Comparison of ENCODE assay signal across 8 mouse cellular contexts in genomic region chr13:12105231-12105829, GRCm38 (mm10). TPM values are rescaled to one million over a fixed set of nuclear protein-coding genes. Genes with fewer than 3 reads are reported as not detected.
A peak's percentile ranks its signal among the peaks of the same experiment; 100 is the strongest.
DNase-seq lines count a peak whose midpoint lies in the region; ATAC-seq and TF ChIP-seq lines count a peak whose summit lies in the region.

No protein-coding gene starts in this region.

- no peak overlapping the region for H3K27ac ChIP-seq in kidney, postnatal 0 days
- H3K27ac ChIP-seq in heart, embryonic 13.5 days (replicated peaks) = peak overlapping the region; percentile 94

- no peaks in the 10 kb centered on the region for H3K36me3 ChIP-seq in kidney, postnatal 0 days (ENCODE audit: insufficient read depth, low read length)
- H3K36me3 ChIP-seq in heart, embryonic 13.5 days = no peaks in the 10 kb centered on the region

- WGBS in kidney, postnatal 0 days = 5% methylated on average over 17 of the region's 17 CpGs
- 3% methylated on average over 17 of the region's 17 CpGs for WGBS in heart, embryonic 13.5 days

- peak overlapping the region; percentile 99 for H3K4me2 ChIP-seq in kidney, postnatal 0 days (ENCODE audit: low read length)
- H3K4me2 ChIP-seq in heart, embryonic 13.5 days = peak overlapping the region; percentile 80

- intact Hi-C loops in left cerebral cortex, postnatal 4 days (cut with DNase I) = loop anchor here (5.0 kb wide), 1 partner anchor 343 kb away; no protein-coding TSS in a partner anchor

- no peak for ATAC-seq in kidney, postnatal 0 days (replicated peaks; ENCODE audit: low FRiP score, low read depth)
- no peak for ATAC-seq in heart, embryonic 13.5 days (ENCODE audit: extremely low read depth, insufficient number of reproducible peaks, low FRiP score, low TSS enrichment)
- no peak for ATAC-seq in granulocyte monocyte progenitor cell, adult 5-6 weeks (replicated peaks; ENCODE audit: poor library complexity, severe bottlenecking)

- no peaks in the 10 kb centered on the region for H3K9me3 ChIP-seq in kidney, postnatal 0 days (replicated peaks; ENCODE audit: low read length)
- H3K9me3 ChIP-seq in heart, embryonic 13.5 days = no peaks in the 10 kb centered on the region

- TF ChIP-seq CTCF in kidney, postnatal 0 days (IDR thresholded peaks at IDR 0.05; ENCODE audit: low read depth) = no peak

- no peak overlapping the region for H3K9ac ChIP-seq in kidney, postnatal 0 days (ENCODE audit: low read depth, low read length)
- H3K9ac ChIP-seq in heart, embryonic 13.5 days = peak overlapping the region; percentile 99

- H3K27me3 ChIP-seq in kidney, postnatal 0 days (ENCODE audit: insufficient read depth, low read length) = peaks cover 43% of the 10 kb centered on the region
- peaks cover 29% of the 10 kb centered on the region for H3K27me3 ChIP-seq in heart, embryonic 13.5 days (replicated peaks)

- H3K4me3 ChIP-seq in kidney, postnatal 0 days (replicated peaks; ENCODE audit: low read depth, low read length) = peak overlapping the region; percentile 52
- peak overlapping the region; percentile 93 for H3K4me3 ChIP-seq in heart, embryonic 13.5 days

- DNase-seq in kidney, postnatal 0 days (ENCODE audit: low spot score) = no peak
- DNase-seq in kidney, postnatal 25 days = no peak
- DNase-seq in cerebellum, adult 9-11 months = peak; percentile 58
- peak; percentile 10 for DNase-seq in lung, postnatal 10 days
- no peak for DNase-seq in spleen, postnatal 36 days (ENCODE audit: low spot score in 2 of 2)
- no peak for DNase-seq in left cerebral cortex, postnatal 4 days

- 0 out of 2 replicates have a peak, but pooled peaks cover 5% of the 10 kb centered on the region for H3K4me1 ChIP-seq in kidney, postnatal 0 days (replicated peaks; ENCODE audit: insufficient read depth, low read length)
- peaks cover 37% of the 10 kb centered on the region for H3K4me1 ChIP-seq in heart, embryonic 13.5 days

RNA-seq across cellular contexts. Expression of gene Ryr2, which starts 1.4 kb away (rescaled TPM):
- polyA plus RNA-seq in kidney, postnatal 0 days (2015; fragmentation: Nextera tagmentation; extraction: Ambion mirVana) = 0.09 and 0.17 TPM in 2 replicates
- polyA plus RNA-seq in heart, embryonic 13.5 days (2015; fragmentation: Nextera tagmentation; extraction: Ambion mirVana) = 20.9 and 22.5 TPM in 2 replicates
- total RNA-seq in granulocyte monocyte progenitor cell, adult 5-6 weeks (2014; fragmentation: Nextera tagmentation) = not detected in 2 replicates
- total RNA-seq in granulocyte monocyte progenitor cell, adult 5-6 weeks (2017) = not detected in 2 replicates
- total RNA-seq in left cerebral cortex, postnatal 4 days (2021) = 10 to 100 TPM; 89.2 to 97.4 TPM

Comparison
In these comparisons a context has a peak if more than half of its experiments do, and no peak if none do; other contexts are left out.
1. DNase-seq: peak in cerebellum, adult 9-11 months (single experiment) and lung, postnatal 10 days (single experiment); none in kidney, postnatal 0 days (single experiment), kidney, postnatal 25 days (0 of 2), spleen, postnatal 36 days (0 of 2) and left cerebral cortex, postnatal 4 days (single experiment).
2. RNA of gene Ryr2, which starts 1.4 kb away (total RNA-seq): 89.2 to 97.4 TPM in left cerebral cortex, postnatal 4 days; not detected in granulocyte monocyte progenitor cell, adult 5-6 weeks; every median in the first group is over 10 times any median in the second.